Mouse (Mus musculus): Measurements from ENCODE around the gene Slc10a4. TPM values are rescaled to one million over a fixed set of nuclear protein-coding genes. Genes with fewer than 3 reads are reported as not detected.

Gene Slc10a4
- polyA plus RNA-seq, 1 experiment from 2014 or later, result 36.2 TPM

DNA sequence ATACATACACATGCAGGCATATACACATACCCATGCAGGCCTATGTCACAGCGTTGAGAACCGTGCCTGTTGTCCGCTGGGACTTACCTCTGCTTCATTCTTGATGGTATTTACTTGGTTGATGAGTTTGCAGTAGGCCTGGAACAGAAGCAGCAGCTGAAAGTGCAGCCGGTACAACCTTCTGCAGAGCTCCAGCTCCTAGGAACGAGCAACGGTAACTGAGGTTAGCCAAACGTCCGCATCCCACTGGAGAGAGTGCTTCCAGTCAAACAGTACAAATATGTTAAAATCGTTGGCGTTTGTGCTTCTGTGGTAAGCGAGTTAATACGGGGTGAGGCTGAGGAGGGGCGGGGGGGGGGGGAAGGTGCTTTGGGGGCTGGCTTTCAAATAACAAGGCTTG lies 17.1 kb downstream of the Slc10a4 start:
- Histone ChIP-seq H3K9ac (no peak overlapping the region), H3K27me3 (no peaks in the 10 kb centered on the region), H3K4me2 (no peak overlapping the region), H3K9me3 (no peaks in the 10 kb centered on the region), H3K4me3 (no peak overlapping the region), H3K27ac (replicated peaks) (no peak overlapping the region), H3K4me1 (replicated peaks) (no peaks in the 10 kb centered on the region), H3K36me3 (peaks cover 32% of the 10 kb centered on the region)
- 94% methylated on average over 13 of the region's 13 CpGs for WGBS
- ATAC-seq (ENCODE audit: low FRiP score, low read depth), result no peak

GRCm38 (mm10) chr5:73028646-73029045 lies 22.0 kb downstream of the Slc10a4 start:
- Histone ChIP-seq H3K9me3 (no peaks in the 10 kb centered on the region), H3K36me3 (peaks cover 61% of the 10 kb centered on the region), H3K27ac (replicated peaks) (no peak overlapping the region), H3K9ac (no peak overlapping the region), H3K4me1 (replicated peaks) (no peaks in the 10 kb centered on the region), H3K27me3 (no peaks in the 10 kb centered on the region), H3K4me2 (no peak overlapping the region), H3K4me3 (no peak overlapping the region)
- ATAC-seq (ENCODE audit: low FRiP score, low read depth), result no peak
- 88% methylated on average over 13 of the region's 13 CpGs for WGBS

- Histone ChIP-seq H3K4me3 (no peak overlapping the region), H3K4me1 (replicated peaks) (no peaks in the 10 kb centered on the region), H3K36me3 (peaks cover 74% of the 10 kb centered on the region), H3K27me3 (no peaks in the 10 kb centered on the region), H3K4me2 (no peak overlapping the region), H3K9ac (no peak overlapping the region), H3K9me3 (no peaks in the 10 kb centered on the region), H3K27ac (replicated peaks) (no peak overlapping the region)
- ATAC-seq (ENCODE audit: low FRiP score, low read depth), result no peak
- 83% methylated on average over 11 of the region's 11 CpGs for WGBS
These were observed 25.8 kb downstream of the Slc10a4 start for GRCm38 (mm10) chr5:73032481-73032880.

DNA sequence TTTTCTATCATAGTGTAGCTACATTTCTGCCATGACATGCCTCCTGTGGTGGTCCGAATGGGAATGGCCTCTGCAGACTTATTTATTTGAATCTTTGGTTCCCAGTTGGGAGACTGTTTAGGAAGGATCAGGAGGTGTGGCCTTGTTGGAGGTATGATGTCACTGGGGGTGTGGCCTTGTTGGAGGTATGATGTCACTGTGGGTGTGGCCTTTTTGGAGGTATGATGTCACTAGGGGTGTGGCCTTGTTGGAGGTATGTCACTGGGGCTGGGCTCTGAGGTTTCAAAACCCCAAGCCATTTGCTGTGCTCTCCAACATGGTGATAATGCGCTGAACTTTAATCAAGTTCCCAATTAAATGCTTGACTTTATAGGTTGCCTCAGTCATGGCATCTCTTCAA lies 37.4 kb downstream of the Slc10a4 start:
- Histone ChIP-seq H3K4me2 (no peak overlapping the region), H3K4me1 (replicated peaks) (no peaks in the 10 kb centered on the region), H3K36me3 (peaks cover 62% of the 10 kb centered on the region), H3K9ac (no peak overlapping the region), H3K4me3 (no peak overlapping the region), H3K27me3 (no peaks in the 10 kb centered on the region), H3K27ac (replicated peaks) (no peak overlapping the region), H3K9me3 (no peaks in the 10 kb centered on the region)
- ATAC-seq (ENCODE audit: low FRiP score, low read depth), result no peak
- 97% methylated on average over 2 of the region's 2 CpGs for WGBS

DNA sequence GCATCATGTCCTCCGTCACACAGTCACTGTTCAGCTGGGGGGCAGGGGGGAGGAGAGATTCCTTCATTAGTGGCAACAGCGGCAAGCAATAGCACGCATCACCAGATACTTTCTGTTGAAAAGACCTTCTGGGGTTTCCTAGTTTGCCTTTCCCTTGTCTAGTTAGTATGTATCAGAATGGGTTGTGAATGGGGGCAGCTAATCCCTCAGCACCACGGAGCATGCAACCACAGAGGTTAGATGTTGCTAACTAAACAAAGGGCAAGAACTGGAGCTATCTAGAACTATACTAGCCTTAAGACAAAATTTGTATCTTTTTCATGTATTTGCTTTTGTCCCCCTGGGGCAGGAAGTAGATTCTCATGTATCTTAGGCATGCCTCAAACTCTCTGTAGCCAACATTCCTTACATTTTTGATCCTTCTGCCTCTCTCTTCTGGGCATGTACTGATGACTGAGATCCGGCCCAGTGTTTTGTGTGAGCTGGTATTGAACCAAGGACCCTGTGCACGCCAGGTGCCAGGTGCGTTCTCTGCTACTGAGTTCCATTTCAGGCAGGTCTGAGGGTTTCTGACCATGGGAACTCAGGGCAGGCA lies 41.1 kb downstream of the Slc10a4 start:
- Histone ChIP-seq H3K36me3 (peaks cover 90% of the 10 kb centered on the region), H3K27me3 (no peaks in the 10 kb centered on the region), H3K4me1 (replicated peaks) (no peaks in the 10 kb centered on the region), H3K9me3 (no peaks in the 10 kb centered on the region), H3K4me3 (no peak overlapping the region), H3K27ac (replicated peaks) (no peak overlapping the region), H3K9ac (no peak overlapping the region), H3K4me2 (no peak overlapping the region)
- no peak for ATAC-seq (ENCODE audit: low FRiP score, low read depth)
- WGBS, result 89% methylated on average over 7 of the region's 7 CpGs

- H3K9me3 ChIP-seq, result no peaks in the 10 kb centered on the region
- ATAC-seq (ENCODE audit: low FRiP score, low read depth), result no peak
- no peaks in the 10 kb centered on the region for H3K27me3 ChIP-seq
- 94% methylated on average over 8 of the region's 8 CpGs for WGBS
- no peak overlapping the region for H3K9ac ChIP-seq
- H3K4me1 ChIP-seq (replicated peaks), result no peaks in the 10 kb centered on the region
- H3K27ac ChIP-seq (replicated peaks), result no peak overlapping the region
- no peak overlapping the region for H3K4me3 ChIP-seq
- H3K4me2 ChIP-seq, result no peak overlapping the region
- peaks cover 75% of the 10 kb centered on the region for H3K36me3 ChIP-seq
These were observed 47.2 kb downstream of the Slc10a4 start for GRCm38 (mm10) chr5:73053933-73054332.

GRCm38 (mm10) chr5:73056457-73056856 lies 49.8 kb downstream of the Slc10a4 start:
- Histone ChIP-seq H3K9me3 (no peaks in the 10 kb centered on the region), H3K4me3 (no peak overlapping the region), H3K36me3 (peaks cover 49% of the 10 kb centered on the region), H3K27me3 (no peaks in the 10 kb centered on the region), H3K27ac (replicated peaks) (no peak overlapping the region), H3K4me1 (replicated peaks) (peaks cover 1% of the 10 kb centered on the region), H3K4me2 (no peak overlapping the region), H3K9ac (no peak overlapping the region)
- WGBS, result 90% methylated on average over 6 of the region's 6 CpGs
- ATAC-seq (ENCODE audit: low FRiP score, low read depth), result no peak

DNA sequence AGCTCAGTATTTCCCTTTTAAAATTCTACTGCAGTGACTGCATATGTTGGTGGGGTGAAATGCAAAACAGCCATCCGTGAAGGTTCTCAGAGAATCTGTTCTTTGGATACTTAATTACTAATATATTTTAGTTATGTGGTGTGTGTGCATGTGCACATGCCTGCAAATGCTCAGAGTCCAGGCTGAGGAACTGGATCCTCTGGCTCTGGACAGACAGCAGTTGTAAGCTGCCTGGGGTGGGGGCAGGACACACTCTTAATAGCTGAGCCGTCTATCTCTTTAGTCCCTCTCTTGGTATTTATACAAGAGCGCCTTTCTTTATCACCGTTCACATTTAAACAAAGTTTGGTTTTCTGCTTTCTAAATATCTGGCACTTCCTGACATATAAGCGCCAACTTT lies 50.3 kb downstream of the Slc10a4 start:
- no peaks in the 10 kb centered on the region for H3K9me3 ChIP-seq
- H3K4me1 ChIP-seq (replicated peaks), result peaks cover 6% of the 10 kb centered on the region
- H3K4me3 ChIP-seq, result no peak overlapping the region
- no peak overlapping the region for H3K9ac ChIP-seq
- no peak overlapping the region for H3K4me2 ChIP-seq
- H3K27ac ChIP-seq (replicated peaks), result no peak overlapping the region
- 97% methylated on average over 5 of the region's 5 CpGs for WGBS
- H3K27me3 ChIP-seq, result no peaks in the 10 kb centered on the region
- ATAC-seq (ENCODE audit: low FRiP score, low read depth), result no peak
- peaks cover 45% of the 10 kb centered on the region for H3K36me3 ChIP-seq

DNA sequence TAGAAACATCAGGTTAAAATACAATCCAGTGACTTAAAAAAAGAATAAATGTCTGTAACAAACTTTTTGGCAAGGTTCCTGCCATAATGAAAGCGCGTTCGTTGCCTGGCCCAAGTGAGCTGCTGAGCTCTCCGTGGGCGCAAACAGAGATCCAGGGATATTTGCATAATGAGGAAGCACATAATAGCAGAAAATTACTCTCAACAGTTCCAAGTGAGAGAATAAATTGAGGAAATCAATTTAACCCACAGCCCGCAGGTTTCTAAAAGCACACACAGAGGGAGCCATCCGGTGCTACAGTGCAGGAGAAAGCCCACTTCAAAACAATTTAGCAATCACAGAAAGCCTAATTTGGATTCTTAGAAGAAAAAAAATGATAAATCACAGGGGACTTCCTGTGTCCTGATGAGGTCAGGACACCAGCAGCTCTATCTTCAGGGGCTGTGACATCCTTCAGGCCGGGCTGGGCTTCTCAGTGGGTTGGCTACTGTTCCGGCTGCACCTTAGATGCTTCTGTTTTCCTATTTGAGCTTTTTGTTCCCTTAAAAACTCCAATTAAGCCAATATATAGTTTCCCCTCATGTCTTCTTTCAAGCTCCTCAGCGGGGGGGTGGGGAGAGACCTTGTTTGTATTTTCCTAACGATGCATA lies 54.9 kb downstream of the Slc10a4 start:
- peak; percentile 55; the same call in 1 of the 2 replicates for ATAC-seq (ENCODE audit: low FRiP score, low read depth)
- no peak overlapping the region for H3K9ac ChIP-seq
- H3K27me3 ChIP-seq, result no peaks in the 10 kb centered on the region
- no peaks in the 10 kb centered on the region for H3K9me3 ChIP-seq
- peaks cover 7% of the 10 kb centered on the region for H3K4me1 ChIP-seq (replicated peaks)
- no peak overlapping the region for H3K4me3 ChIP-seq
- no peak overlapping the region for H3K4me2 ChIP-seq
- H3K36me3 ChIP-seq, result peaks cover 16% of the 10 kb centered on the region
- WGBS, result 36% methylated on average over 11 of the region's 11 CpGs
- H3K27ac ChIP-seq (replicated peaks), result 0 out of 2 replicates have a peak overlapping the region, but pooled peaks have one; percentile 43

Other genes with a start within 250 kb of the Slc10a4 start
- gene Tec, start 138.4 kb upstream of the Slc10a4 start, polyA plus RNA-seq (2015; fragmentation: Nextera tagmentation; extraction: Ambion mirVana), result 8.3 and 8.8 TPM in 2 replicates
- gene Slain2, start 92.6 kb upstream of the Slc10a4 start, polyA plus RNA-seq (2015; fragmentation: Nextera tagmentation; extraction: Ambion mirVana), result 16.0 and 17.4 TPM in 2 replicates
- not detected in 2 replicates for gene Gm10135, start 32.2 kb upstream of the Slc10a4 start, polyA plus RNA-seq (2015; fragmentation: Nextera tagmentation; extraction: Ambion mirVana)
- 40.1 and 43.1 TPM in 2 replicates for gene Fryl, start 249.7 kb downstream of the Slc10a4 start, polyA plus RNA-seq (2015; fragmentation: Nextera tagmentation; extraction: Ambion mirVana)

Data from hindbrain, embryonic 15.5 days (tissue).